Mouse (Mus musculus): ENCODE measurements around the gene Apba3. TPM values are rescaled to one million over a fixed set of nuclear protein-coding genes. Genes with fewer than 3 reads are reported as not detected.

Gene Apba3
- polyA plus RNA-seq, 1 experiment from 2014 or later = 35.3 TPM

DNA sequence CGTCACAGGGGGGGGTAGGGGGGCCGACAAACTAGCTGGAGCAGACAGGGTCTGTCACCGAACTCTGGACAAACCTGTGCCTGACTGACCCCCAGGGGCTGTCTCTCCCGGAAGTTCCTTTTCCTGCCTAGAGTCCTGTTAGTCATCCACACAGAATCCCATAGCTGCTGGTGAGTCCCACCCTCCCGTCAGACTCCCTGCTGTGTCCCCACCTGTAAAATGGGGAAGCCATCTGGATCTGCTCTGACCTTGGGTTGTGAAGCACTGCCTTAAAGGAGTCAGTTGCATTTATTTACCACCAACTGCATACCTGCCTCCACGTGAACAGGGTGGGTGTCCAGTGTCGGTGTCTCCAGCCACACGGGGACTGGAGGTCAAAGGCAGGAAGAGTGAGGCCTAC is 27.7 kb downstream of the Apba3 start:
- no peaks in the 10 kb centered on the region for H3K36me3 ChIP-seq (replicated peaks; ENCODE audit: control insufficient read depth, insufficient read depth, low read depth, low read length)
- ATAC-seq (replicated peaks; ENCODE audit: insufficient number of reproducible peaks, low FRiP score, low TSS enrichment, low read depth) (no peak), DNase-seq (ENCODE audit: low spot score) (no peak)
- 58% methylated on average over 8 of the region's 8 CpGs for WGBS
- peak overlapping the region; percentile 91 for H3K4me3 ChIP-seq (ENCODE audit: low read depth, low read length)
- H3K27ac ChIP-seq (replicated peaks; ENCODE audit: low read depth, low read length) = no peak overlapping the region
- H3K27me3 ChIP-seq (ENCODE audit: control insufficient read depth, insufficient read depth, low read length) = peaks cover 18% of the 10 kb centered on the region
- peaks cover 8% of the 10 kb centered on the region; the same call in 1 of the 2 replicates for H3K4me1 ChIP-seq (ENCODE audit: control insufficient read depth, insufficient read depth, low read length)
- no peaks in the 10 kb centered on the region for H3K9me3 ChIP-seq (replicated peaks; ENCODE audit: control insufficient read depth, low read length)
- H3K4me2 ChIP-seq (ENCODE audit: low read depth, low read length) = peak overlapping the region; percentile 75
- peak overlapping the region; percentile 87 for H3K9ac ChIP-seq (replicated peaks; ENCODE audit: low read length)

- no peaks in the 10 kb centered on the region for H3K9me3 ChIP-seq (replicated peaks; ENCODE audit: control insufficient read depth, low read length)
- H3K4me2 ChIP-seq (ENCODE audit: low read depth, low read length) = no peak overlapping the region
- DNase-seq (ENCODE audit: low spot score) = no peak
- H3K4me1 ChIP-seq (ENCODE audit: control insufficient read depth, insufficient read depth, low read length) = peaks cover 8% of the 10 kb centered on the region; the same call in 1 of the 2 replicates
- H3K9ac ChIP-seq (replicated peaks; ENCODE audit: low read length) = no peak overlapping the region
- H3K36me3 ChIP-seq (replicated peaks; ENCODE audit: control insufficient read depth, insufficient read depth, low read depth, low read length) = no peaks in the 10 kb centered on the region
- ATAC-seq (replicated peaks; ENCODE audit: insufficient number of reproducible peaks, low FRiP score, low TSS enrichment, low read depth) = no peak
- peaks cover 13% of the 10 kb centered on the region for H3K27me3 ChIP-seq (ENCODE audit: control insufficient read depth, insufficient read depth, low read length)
- WGBS = 93% methylated on average over 6 of the region's 6 CpGs
- H3K27ac ChIP-seq (replicated peaks; ENCODE audit: low read depth, low read length) = no peak overlapping the region
- no peak overlapping the region for H3K4me3 ChIP-seq (ENCODE audit: low read depth, low read length)
Measured at GRCm38 (mm10) chr10:81295185-81295584, 28.4 kb downstream of the Apba3 start.

DNA sequence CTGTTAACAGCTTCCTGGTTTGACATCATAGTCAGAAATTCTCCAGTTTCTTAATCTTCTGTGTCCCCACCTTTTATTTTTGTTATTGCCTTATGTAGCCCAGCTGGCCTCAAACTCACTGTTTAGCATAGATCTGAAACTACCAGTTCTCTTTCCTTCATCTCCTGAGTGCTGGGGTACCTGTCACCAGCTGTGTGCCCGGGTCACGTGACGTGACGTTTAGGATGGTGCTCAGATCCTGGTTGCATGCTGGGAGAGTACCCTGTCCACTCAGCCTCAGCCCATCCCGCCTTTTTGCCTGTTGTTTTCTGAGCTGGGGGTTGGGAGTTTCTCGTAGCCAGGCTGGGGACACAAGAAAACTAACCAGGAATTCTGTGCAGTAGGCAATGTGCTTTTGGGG is 30.5 kb downstream of the Apba3 start:
- no peaks in the 10 kb centered on the region for H3K9me3 ChIP-seq (replicated peaks; ENCODE audit: control insufficient read depth, low read length)
- H3K4me1 ChIP-seq (ENCODE audit: control insufficient read depth, insufficient read depth, low read length) = peaks cover 8% of the 10 kb centered on the region; the same call in 1 of the 2 replicates
- H3K4me3 ChIP-seq (ENCODE audit: low read depth, low read length) = no peak overlapping the region
- ATAC-seq (replicated peaks; ENCODE audit: insufficient number of reproducible peaks, low FRiP score, low TSS enrichment, low read depth) = no peak
- 67% methylated on average over 6 of the region's 6 CpGs for WGBS
- H3K27ac ChIP-seq (replicated peaks; ENCODE audit: low read depth, low read length) = no peak overlapping the region
- no peak for DNase-seq (ENCODE audit: low spot score)
- H3K27me3 ChIP-seq (ENCODE audit: control insufficient read depth, insufficient read depth, low read length) = no peaks in the 10 kb centered on the region
- H3K36me3 ChIP-seq (replicated peaks; ENCODE audit: control insufficient read depth, insufficient read depth, low read depth, low read length) = no peaks in the 10 kb centered on the region
- no peak overlapping the region for H3K4me2 ChIP-seq (ENCODE audit: low read depth, low read length)
- H3K9ac ChIP-seq (replicated peaks; ENCODE audit: low read length) = no peak overlapping the region

DNA sequence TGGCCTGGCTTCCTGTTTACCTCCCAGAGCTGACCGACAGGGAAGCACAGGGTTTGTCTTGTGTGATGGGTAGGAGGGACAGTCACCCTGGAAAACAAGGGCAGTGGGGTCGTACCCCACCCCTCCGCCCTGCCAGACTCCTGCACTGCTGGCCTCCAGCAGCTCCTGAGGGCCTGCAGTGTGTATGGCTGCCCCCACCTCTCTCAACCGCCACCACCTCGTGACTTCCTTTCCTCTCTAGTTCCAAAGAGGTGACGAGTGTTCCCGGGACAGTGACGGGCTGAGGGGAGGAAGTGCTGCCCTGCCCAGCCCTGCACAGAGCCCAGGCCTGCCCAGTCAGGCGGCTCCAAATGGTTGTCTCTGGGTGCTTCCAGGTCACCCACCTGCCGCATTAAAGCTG is 31.1 kb downstream of the Apba3 start:
- Histone ChIP-seq H3K4me1 (ENCODE audit: control insufficient read depth, insufficient read depth, low read length) (peaks cover 8% of the 10 kb centered on the region; the same call in 1 of the 2 replicates), H3K9ac (replicated peaks; ENCODE audit: low read length) (no peak overlapping the region), H3K27me3 (ENCODE audit: control insufficient read depth, insufficient read depth, low read length) (no peaks in the 10 kb centered on the region), H3K4me2 (ENCODE audit: low read depth, low read length) (no peak overlapping the region), H3K9me3 (replicated peaks; ENCODE audit: control insufficient read depth, low read length) (no peaks in the 10 kb centered on the region), H3K36me3 (replicated peaks; ENCODE audit: control insufficient read depth, insufficient read depth, low read depth, low read length) (no peaks in the 10 kb centered on the region), H3K4me3 (ENCODE audit: low read depth, low read length) (no peak overlapping the region), H3K27ac (replicated peaks; ENCODE audit: low read depth, low read length) (no peak overlapping the region)
- ATAC-seq (replicated peaks; ENCODE audit: insufficient number of reproducible peaks, low FRiP score, low TSS enrichment, low read depth) = no peak
- WGBS = 45% methylated on average over 10 of the region's 10 CpGs
- DNase-seq (ENCODE audit: low spot score) = no peak

DNA sequence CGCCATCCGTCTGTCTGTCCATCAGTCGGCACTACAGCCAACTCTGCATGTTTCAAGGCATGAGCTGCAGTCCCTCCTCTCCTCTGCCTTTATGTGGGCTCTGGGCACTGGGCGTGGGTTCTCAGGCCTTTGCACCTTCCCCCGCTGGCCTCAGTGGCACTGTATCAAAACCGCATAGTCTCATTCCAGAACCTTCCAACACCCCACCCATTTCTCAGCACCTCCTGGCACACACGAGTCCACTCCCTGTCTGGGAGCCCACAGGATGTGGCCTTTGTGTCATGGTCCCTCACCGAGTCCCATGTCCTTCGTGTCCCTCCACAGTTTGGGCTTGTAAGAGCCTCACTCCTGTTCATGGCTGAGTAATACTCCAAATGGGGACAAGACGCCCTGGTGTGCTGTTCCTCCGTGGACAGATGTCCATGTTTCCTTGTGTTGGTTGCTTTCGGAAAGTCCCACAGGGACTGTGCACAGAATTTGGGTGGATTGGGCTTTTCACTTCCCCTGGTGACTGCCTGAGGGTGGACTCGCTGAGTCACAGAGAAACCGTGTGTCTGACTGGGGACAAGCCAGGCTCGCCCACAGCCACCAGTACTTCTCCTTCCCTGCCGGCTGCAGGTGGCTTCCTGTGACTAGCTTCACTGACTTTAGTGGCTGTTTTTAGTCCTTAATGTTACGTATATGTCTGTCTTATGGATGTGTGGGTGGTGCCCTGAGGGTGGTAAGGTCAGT is 31.8 kb downstream of the Apba3 start:
- H3K36me3 ChIP-seq (replicated peaks; ENCODE audit: control insufficient read depth, insufficient read depth, low read depth, low read length) = no peaks in the 10 kb centered on the region
- no peak for DNase-seq (ENCODE audit: low spot score)
- H3K4me2 ChIP-seq (ENCODE audit: low read depth, low read length) = no peak overlapping the region
- ATAC-seq (replicated peaks; ENCODE audit: insufficient number of reproducible peaks, low FRiP score, low TSS enrichment, low read depth) = no peak
- H3K4me1 ChIP-seq (ENCODE audit: control insufficient read depth, insufficient read depth, low read length) = peaks cover 8% of the 10 kb centered on the region; the same call in 1 of the 2 replicates
- 96% methylated on average over 17 of the region's 17 CpGs for WGBS
- no peaks in the 10 kb centered on the region for H3K27me3 ChIP-seq (ENCODE audit: control insufficient read depth, insufficient read depth, low read length)
- no peak overlapping the region for H3K9ac ChIP-seq (replicated peaks; ENCODE audit: low read length)
- H3K27ac ChIP-seq (replicated peaks; ENCODE audit: low read depth, low read length) = no peak overlapping the region
- no peaks in the 10 kb centered on the region for H3K9me3 ChIP-seq (replicated peaks; ENCODE audit: control insufficient read depth, low read length)
- no peak overlapping the region for H3K4me3 ChIP-seq (ENCODE audit: low read depth, low read length)

- Histone ChIP-seq H3K36me3 (replicated peaks; ENCODE audit: control insufficient read depth, insufficient read depth, low read depth, low read length) (no peaks in the 10 kb centered on the region), H3K4me2 (ENCODE audit: low read depth, low read length) (no peak overlapping the region), H3K27ac (replicated peaks; ENCODE audit: low read depth, low read length) (no peak overlapping the region), H3K9ac (replicated peaks; ENCODE audit: low read length) (no peak overlapping the region), H3K4me1 (ENCODE audit: control insufficient read depth, insufficient read depth, low read length) (no peaks in the 10 kb centered on the region), H3K27me3 (ENCODE audit: control insufficient read depth, insufficient read depth, low read length) (no peaks in the 10 kb centered on the region), H3K9me3 (replicated peaks; ENCODE audit: control insufficient read depth, low read length) (no peaks in the 10 kb centered on the region), H3K4me3 (ENCODE audit: low read depth, low read length) (no peak overlapping the region)
- DNase-seq (ENCODE audit: low spot score) (no peak), ATAC-seq (replicated peaks; ENCODE audit: insufficient number of reproducible peaks, low FRiP score, low TSS enrichment, low read depth) (no peak)
- WGBS = 86% methylated on average over 14 of the region's 14 CpGs
Measured at GRCm38 (mm10) chr10:81299585-81300351, 33.0 kb downstream of the Apba3 start.

- Histone ChIP-seq H3K27me3 (ENCODE audit: control insufficient read depth, insufficient read depth, low read length) (no peaks in the 10 kb centered on the region), H3K9ac (replicated peaks; ENCODE audit: low read length) (no peak overlapping the region), H3K4me2 (ENCODE audit: low read depth, low read length) (no peak overlapping the region), H3K9me3 (replicated peaks; ENCODE audit: control insufficient read depth, low read length) (no peaks in the 10 kb centered on the region), H3K36me3 (replicated peaks; ENCODE audit: control insufficient read depth, insufficient read depth, low read depth, low read length) (no peaks in the 10 kb centered on the region), H3K27ac (replicated peaks; ENCODE audit: low read depth, low read length) (no peak overlapping the region), H3K4me3 (ENCODE audit: low read depth, low read length) (no peak overlapping the region), H3K4me1 (ENCODE audit: control insufficient read depth, insufficient read depth, low read length) (no peaks in the 10 kb centered on the region)
- DNase-seq (ENCODE audit: low spot score) (no peak), ATAC-seq (replicated peaks; ENCODE audit: insufficient number of reproducible peaks, low FRiP score, low TSS enrichment, low read depth) (no peak)
- WGBS = 80% methylated on average over 9 of the region's 9 CpGs
Measured at GRCm38 (mm10) chr10:81300352-81300907, 33.7 kb downstream of the Apba3 start.

GRCm38 (mm10) chr10:81301321-81301720 is 34.6 kb downstream of the Apba3 start:
- H3K27ac ChIP-seq (replicated peaks; ENCODE audit: low read depth, low read length) = no peak overlapping the region
- peaks cover 1% of the 10 kb centered on the region for H3K36me3 ChIP-seq (replicated peaks; ENCODE audit: control insufficient read depth, insufficient read depth, low read depth, low read length)
- no peak overlapping the region for H3K4me3 ChIP-seq (ENCODE audit: low read depth, low read length)
- no peak for ATAC-seq (replicated peaks; ENCODE audit: insufficient number of reproducible peaks, low FRiP score, low TSS enrichment, low read depth)
- no peak overlapping the region for H3K4me2 ChIP-seq (ENCODE audit: low read depth, low read length)
- no peak for DNase-seq (ENCODE audit: low spot score)
- 79% methylated on average over 9 of the region's 9 CpGs for WGBS
- no peaks in the 10 kb centered on the region for H3K4me1 ChIP-seq (ENCODE audit: control insufficient read depth, insufficient read depth, low read length)
- no peaks in the 10 kb centered on the region for H3K9me3 ChIP-seq (replicated peaks; ENCODE audit: control insufficient read depth, low read length)
- H3K27me3 ChIP-seq (ENCODE audit: control insufficient read depth, insufficient read depth, low read length) = no peaks in the 10 kb centered on the region
- H3K9ac ChIP-seq (replicated peaks; ENCODE audit: low read length) = no peak overlapping the region
